Mouse (Mus musculus) midbrain, embryonic 16.5 days (tissue): ENCODE measurements around the gene Prorsd1. TPM values are rescaled to one million over a fixed set of nuclear protein-coding genes. Genes with fewer than 3 reads are reported as not detected.
"Not testable (repeated sequence)": the region's sequence is repeated elsewhere in the genome, so short reads cannot be mapped to it uniquely, and the experiment has no call there.

Experiments
- ATAC-seq: fragments of 200-750 bp; cut with Nextera tagmentation; 2 replicates; pipeline ENCODE4 v1.8.0; 2017; ENCODE audit warnings: moderate TSS enrichment
- H3K27ac ChIP-seq: fragments of 300-500 bp; sonication (generic); 2 replicates; pipeline ENCODE4 v1.5.1; 2014; ENCODE audit warnings: mild to moderate bottlenecking, low read length, mixed read lengths
- H3K27me3 ChIP-seq: fragments of 300-500 bp; sonication (generic); 2 replicates; pipeline ENCODE4 v1.6.1; 2014; ENCODE audit warnings: low read depth, low read length, mixed read lengths; ENCODE audit not compliant: control insufficient read depth, insufficient read depth
- H3K36me3 ChIP-seq: fragments of 300-500 bp; sonication (generic); 2 replicates; pipeline ENCODE4 v1.6.1; 2014; ENCODE audit warnings: mild to moderate bottlenecking, low read length, moderate library complexity, mixed read lengths; ENCODE audit not compliant: control insufficient read depth, insufficient read depth
- H3K4me1 ChIP-seq: fragments of 300-500 bp; sonication (generic); 2 replicates; pipeline ENCODE4 v1.6.1; 2014; ENCODE audit warnings: mild to moderate bottlenecking, low read length, mixed read lengths; ENCODE audit not compliant: control insufficient read depth, insufficient read depth
- H3K4me2 ChIP-seq: fragments of 300-500 bp; sonication (generic); 2 replicates; pipeline ENCODE4 v1.6.1; 2014; ENCODE audit warnings: mild to moderate bottlenecking, low read length, mixed read lengths
- H3K4me3 ChIP-seq: fragments of 300-500 bp; sonication (generic); 2 replicates; pipeline ENCODE4 v1.5.1; 2014; ENCODE audit warnings: low read depth, mild to moderate bottlenecking, low read length, moderate library complexity, mixed read lengths
- H3K9ac ChIP-seq: fragments of 300-500 bp; sonication (generic); 2 replicates; pipeline ENCODE4 v1.6.1; 2014; ENCODE audit warnings: low read depth, low read length, mixed read lengths
- H3K9me3 ChIP-seq: fragments of 300-500 bp; sonication (generic); replicated peaks from 2 replicates; pipeline ENCODE4 v1.6.1; 2014; ENCODE audit warnings: mild to moderate bottlenecking, low read length, mixed read lengths; ENCODE audit not compliant: control insufficient read depth, poor library complexity, severe bottlenecking
- WGBS: fragments of 180-500 bp; shearing (Covaris S2); extraction: QIAGEN DNeasy Blood & Tissue Kit; methylation state at CpG from one replicate; pipeline ENCODE4 v1.1.7; 2014; 5-methylcytosine and 5-hydroxymethylcytosine counted together
- polyA plus RNA-seq: library from polyadenylated mRNA; unstranded; fragments of >200 nt; fragmentation: Nextera tagmentation; extraction: Ambion mirVana; gene quantifications from 2 replicates; pipeline ENCODE4 v1.2.1, GENCODE M21; 2015

Prorsd1 gene
- polyA plus RNA-seq, 1 experiment from 2014 or later, result 8.4 TPM

GRCm38 (mm10) chr11:29546762-29547161, 31.9 kb upstream of the Prorsd1 start:
- Histone ChIP-seq H3K27me3 (no peaks in the 10 kb centered on the region), H3K27ac (no peak overlapping the region)
- WGBS, result 24% methylated on average over 2 of the region's 2 CpGs

GRCm38 (mm10) chr11:29546297-29546696, 31.5 kb upstream of the Prorsd1 start:
- H3K4me1 ChIP-seq, result peaks cover 13% of the 10 kb centered on the region
- H3K9ac ChIP-seq, result peak overlapping the region; percentile 88; the same call in 1 of the 2 replicates
- not testable (repeated sequence) for ATAC-seq, H3K27ac ChIP-seq, H3K4me3 ChIP-seq, H3K27me3 ChIP-seq, H3K9me3 ChIP-seq
- WGBS, result 96% methylated on average over 2 of the region's 2 CpGs
- H3K4me2 ChIP-seq, result peak overlapping the region; percentile 71; the same call in 1 of the 2 replicates
- peaks cover 16% of the 10 kb centered on the region for H3K36me3 ChIP-seq

More at GRCm38 (mm10) chr11:29546762-29547161, 31.9 kb upstream of the Prorsd1 start:
- peak overlapping the region; percentile 71 for H3K4me2 ChIP-seq
- no peak for ATAC-seq
- peaks cover 13% of the 10 kb centered on the region for H3K4me1 ChIP-seq
- no peaks in the 10 kb centered on the region for H3K9me3 ChIP-seq
- H3K36me3 ChIP-seq, result peaks cover 13% of the 10 kb centered on the region
- H3K4me3 ChIP-seq, result peak overlapping the region; percentile 86
- H3K9ac ChIP-seq, result peak overlapping the region; percentile 88

- H3K9ac ChIP-seq, H3K4me3 ChIP-seq, ATAC-seq, H3K27ac ChIP-seq, H3K9me3 ChIP-seq, H3K4me2 ChIP-seq, H3K27me3 ChIP-seq: not testable (repeated sequence)
- H3K36me3 ChIP-seq, result peaks cover 18% of the 10 kb centered on the region
- WGBS, result 88% methylated on average over 4 of the region's 4 CpGs
- H3K4me1 ChIP-seq, result peaks cover 13% of the 10 kb centered on the region
Measured at GRCm38 (mm10) chr11:29545150-29545752, 30.4 kb upstream of the Prorsd1 start.

GRCm38 (mm10) chr11:29544225-29544945, 29.6 kb upstream of the Prorsd1 start:
- no peak for ATAC-seq
- H3K36me3 ChIP-seq, result peaks cover 18% of the 10 kb centered on the region

GRCm38 (mm10) chr11:29538201-29538600, 23.4 kb upstream of the Prorsd1 start:
- H3K9me3 ChIP-seq, result no peaks in the 10 kb centered on the region
- no peak overlapping the region for H3K27ac ChIP-seq
- WGBS, result 98% methylated on average over 1 of the region's 1 CpGs
- no peak for ATAC-seq
- peaks cover 25% of the 10 kb centered on the region for H3K36me3 ChIP-seq
- H3K4me2 ChIP-seq, result no peak overlapping the region
- H3K9ac ChIP-seq, result no peak overlapping the region
- no peaks in the 10 kb centered on the region for H3K27me3 ChIP-seq
- H3K4me1 ChIP-seq, result no peaks in the 10 kb centered on the region
- H3K4me3 ChIP-seq, result no peak overlapping the region

More at GRCm38 (mm10) chr11:29544225-29544945, 29.6 kb upstream of the Prorsd1 start:
- no peak overlapping the region for H3K9ac ChIP-seq
- H3K27me3 ChIP-seq, result no peaks in the 10 kb centered on the region
- H3K4me1 ChIP-seq, result peaks cover 13% of the 10 kb centered on the region
- 89% methylated on average over 3 of the region's 3 CpGs for WGBS
- no peaks in the 10 kb centered on the region for H3K9me3 ChIP-seq
- H3K4me2 ChIP-seq, result no peak overlapping the region
- H3K27ac ChIP-seq, result no peak overlapping the region
- H3K4me3 ChIP-seq, result no peak overlapping the region

GRCm38 (mm10) chr11:29525988-29526794, 11.4 kb upstream of the Prorsd1 start, which contains the start of gene Mtif2:
Gene Mtif2 (plus strand): TSS chr11:29526408.
- Histone ChIP-seq H3K4me2 (peak within 1 kb of the TSS; percentile 74), H3K9ac (peak within 1 kb of the TSS; percentile 85), H3K36me3 (peaks cover 12% of the 10 kb centered on the region), H3K4me3 (peak within 1 kb of the TSS; percentile 73), H3K9me3 (no peaks in the 10 kb centered on the region), H3K4me1 (peaks cover 18% of the 10 kb centered on the region), H3K27ac (peak within 1 kb of the TSS; percentile 91), H3K27me3 (no peaks in the 10 kb centered on the region)
- ATAC-seq, result peak; percentile 98
- 2% methylated on average over 47 of the region's 47 CpGs for WGBS

GRCm38 (mm10) chr11:29514325-29514681, 530 bp downstream of the Prorsd1 start:
- H3K4me1 ChIP-seq, result no peaks in the 10 kb centered on the region; the same call in 1 of the 2 replicates
- H3K36me3 ChIP-seq, result peaks cover 5% of the 10 kb centered on the region; the same call in 1 of the 2 replicates
- peak overlapping the region; percentile 56 for H3K4me3 ChIP-seq
- ATAC-seq, result peak; percentile 3
- no peaks in the 10 kb centered on the region for H3K27me3 ChIP-seq
- no peaks in the 10 kb centered on the region for H3K9me3 ChIP-seq
- WGBS, result 32% methylated on average over 10 of the region's 10 CpGs
- H3K4me2 ChIP-seq, result peak overlapping the region; percentile 59
- peak overlapping the region; percentile 49; the same call in 1 of the 2 replicates for H3K9ac ChIP-seq
- H3K27ac ChIP-seq, result peak overlapping the region; percentile 73

- 92% methylated on average over 4 of the region's 4 CpGs for WGBS
- H3K9ac ChIP-seq, result no peak overlapping the region
- H3K4me2 ChIP-seq, result no peak overlapping the region
- H3K4me3 ChIP-seq, result no peak overlapping the region
- H3K36me3 ChIP-seq, result peaks cover 5% of the 10 kb centered on the region; the same call in 1 of the 2 replicates
- ATAC-seq, result no peak
- H3K27me3 ChIP-seq, result no peaks in the 10 kb centered on the region
- no peaks in the 10 kb centered on the region; the same call in 1 of the 2 replicates for H3K4me1 ChIP-seq
- no peak overlapping the region for H3K27ac ChIP-seq
- H3K9me3 ChIP-seq, result no peaks in the 10 kb centered on the region
Measured at GRCm38 (mm10) chr11:29512818-29513535, 1.9 kb downstream of the Prorsd1 start.
